Mouse (Mus musculus): ENCODE measurements around the gene Epc2.

DNA sequence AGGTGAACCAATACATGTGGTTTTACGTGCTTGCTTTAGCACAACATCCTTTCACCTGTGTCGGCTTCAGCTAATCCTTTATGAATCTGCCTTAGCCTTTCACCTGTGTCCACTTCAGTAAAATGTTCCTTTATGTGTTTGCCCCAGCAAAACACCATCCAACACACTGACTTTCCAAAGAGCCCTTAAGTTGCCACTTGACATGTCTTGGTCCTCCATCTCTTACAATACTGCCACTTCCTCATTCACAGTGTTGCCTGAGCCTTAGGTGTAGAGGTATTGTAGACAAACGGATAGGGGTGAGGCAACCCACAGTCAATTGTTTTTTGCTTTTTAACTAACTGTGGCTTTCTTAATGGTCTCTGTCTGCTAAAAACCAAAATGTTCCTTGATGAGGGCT lies 107.1 kb downstream of the Epc2 start:
- TF ChIP-seq POLR2A (IDR thresholded peaks at IDR 0.05; ENCODE audit: insufficient read depth, low read depth, low read length) (no peak), CTCF (IDR thresholded peaks at IDR 0.05) (no peak)
